Mouse (Mus musculus): ENCODE measurements at regions not wholly inside any gene's neighbourhood (a gene's known extent, or its start where the extent isn't known, plus 50 kb on each side); places are given as distances from the start of the nearest gene placed in this dataset.
"Not testable (repeated sequence)": the region's sequence is repeated elsewhere in the genome, so short reads cannot be mapped to it uniquely, and the experiment has no call there.

DNA sequence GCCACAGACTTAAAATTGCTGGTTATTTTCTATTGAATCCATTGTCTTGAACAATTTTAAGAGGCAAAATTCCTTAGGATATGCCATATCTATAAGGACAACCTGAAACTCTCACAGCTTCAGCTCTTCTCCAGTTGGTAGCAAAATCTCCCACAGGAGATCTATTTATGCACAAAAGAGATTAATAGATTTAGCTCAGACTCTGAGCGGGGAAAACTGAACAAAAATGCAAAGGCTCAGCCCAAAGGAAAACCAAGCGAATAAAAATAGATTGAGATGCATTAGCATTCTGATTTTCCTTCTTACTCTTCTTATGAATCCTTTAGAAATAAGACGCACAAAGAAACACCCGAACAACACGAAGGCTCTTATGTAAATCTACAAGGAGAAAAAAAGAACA is 196.2 kb upstream of the Pcsk5 start:
- DNase-seq (ENCODE audit: low spot score in 2 of 2), result no peak

DNA sequence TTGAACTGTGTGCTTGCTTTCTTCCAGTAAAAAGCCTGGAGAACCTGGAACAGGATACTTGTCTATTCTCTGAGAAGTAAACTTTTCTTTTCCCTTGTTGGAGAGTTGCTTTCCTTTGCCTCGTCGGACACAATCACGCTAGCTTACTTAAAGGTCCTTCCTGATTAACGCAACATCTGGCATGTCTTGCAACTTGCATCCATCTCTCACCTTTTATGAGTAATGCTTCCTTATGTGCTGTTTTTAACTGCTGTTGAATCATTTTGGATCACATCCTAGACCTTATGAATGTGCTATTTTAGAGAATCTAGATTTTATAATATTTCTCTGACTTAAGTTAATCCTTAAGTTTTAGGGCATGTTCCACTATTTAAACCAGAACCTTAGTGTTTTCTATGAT is 188.4 kb upstream of the Pcsk5 start:
- no peak for DNase-seq (ENCODE audit: low spot score in 2 of 2)

DNA sequence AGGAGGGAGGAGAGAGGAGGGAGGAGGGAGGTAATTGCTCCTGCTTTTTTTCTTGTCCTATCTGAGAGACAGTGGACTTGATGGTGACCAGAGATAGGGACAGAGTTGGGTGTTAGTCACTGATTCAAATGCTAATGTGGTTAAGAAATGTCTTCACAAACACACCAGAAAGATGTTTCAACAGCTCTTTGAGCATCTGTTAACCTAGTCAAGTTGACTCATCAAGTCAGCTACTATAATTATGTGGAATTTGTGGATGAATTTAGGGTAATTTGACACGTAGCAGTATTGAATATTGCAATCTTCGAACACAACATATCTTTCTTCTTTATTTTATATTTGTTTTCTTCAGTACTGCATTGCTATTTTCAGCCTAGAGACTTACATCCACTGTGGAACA is 182.9 kb upstream of the Pcsk5 start:
- no peak for DNase-seq (ENCODE audit: low spot score in 2 of 2)

DNA sequence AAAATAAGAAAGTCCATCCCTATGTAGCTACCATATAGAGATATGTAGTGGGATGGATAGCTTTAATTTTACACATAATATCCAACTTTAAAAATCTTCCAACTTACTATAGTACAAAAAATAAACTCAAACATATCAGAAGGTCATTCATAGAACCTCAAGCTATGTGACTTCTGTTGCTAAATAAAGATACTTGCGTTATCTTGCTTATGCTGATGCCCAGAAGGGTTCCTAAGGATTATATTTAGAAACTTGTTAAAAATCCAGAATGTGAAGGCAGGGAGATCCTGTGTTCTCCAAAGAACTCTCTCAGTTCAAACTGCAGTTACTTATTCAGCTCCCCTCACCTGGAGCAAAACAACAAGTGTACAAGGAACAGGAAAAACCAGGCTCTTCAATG is 177.9 kb upstream of the Pcsk5 start:
- no peak for DNase-seq (ENCODE audit: low spot score in 2 of 2)

DNA sequence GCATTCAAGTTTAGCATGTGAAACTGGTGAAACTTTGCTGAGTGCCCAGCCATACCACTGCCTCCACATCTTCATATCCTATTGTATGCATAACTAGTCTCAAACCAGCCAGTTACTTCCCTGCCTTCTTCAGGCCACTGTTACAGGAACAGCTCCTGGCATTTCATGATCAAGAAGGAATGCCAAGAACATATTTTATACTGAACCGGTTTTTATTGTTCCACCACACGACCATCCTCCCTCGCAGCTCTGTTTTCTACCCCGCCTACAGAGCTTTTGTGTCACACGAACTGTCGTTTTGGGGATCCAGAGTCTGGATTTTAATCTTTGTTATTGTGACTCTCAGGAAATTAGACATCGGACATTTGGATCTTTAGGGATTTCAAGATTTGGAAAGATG is 174.6 kb upstream of the Pcsk5 start:
- DNase-seq (ENCODE audit: low spot score in 2 of 2), result peak; percentile 9 to 21

DNA sequence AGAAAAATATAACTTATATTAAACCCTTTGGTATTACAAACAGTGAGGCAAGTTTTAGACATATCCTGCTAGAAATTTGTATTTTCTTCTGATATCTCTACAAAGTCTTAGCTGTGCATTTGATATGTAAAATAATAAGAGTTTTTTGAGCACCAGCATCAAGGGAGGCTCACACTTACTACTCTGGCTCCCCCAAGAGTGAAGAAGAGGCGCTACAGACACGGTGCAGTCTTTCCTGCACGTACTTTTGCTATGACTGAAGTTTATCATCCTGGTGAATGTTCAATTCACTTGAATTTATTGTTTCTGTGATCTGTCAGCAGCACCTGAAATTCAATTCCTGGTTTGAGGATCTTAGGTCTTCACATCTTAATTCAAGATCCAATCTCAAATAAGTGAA is 160.1 kb upstream of the Pcsk5 start:
- no peak for DNase-seq (ENCODE audit: low spot score in 2 of 2)

DNA sequence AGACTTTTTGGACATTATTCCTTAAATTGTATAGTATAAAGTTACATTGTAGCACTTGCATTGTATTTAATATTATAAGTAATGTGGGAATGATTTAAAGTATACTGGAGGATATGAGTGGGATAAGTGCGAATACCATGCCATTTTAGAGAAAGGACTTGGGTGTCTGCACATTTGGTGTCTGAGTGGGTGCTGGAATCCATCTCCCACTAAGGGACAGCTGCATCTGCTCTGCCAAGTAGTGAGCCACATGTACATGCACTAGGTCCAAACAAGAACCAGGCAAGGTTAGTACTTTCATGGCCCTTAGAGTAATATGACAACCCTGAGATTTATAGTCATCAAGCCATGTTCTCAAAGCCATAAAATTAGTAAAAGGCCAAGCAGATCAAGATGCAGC is 146.0 kb upstream of the Pcsk5 start:
- peak; percentile 4 to 8 for DNase-seq (ENCODE audit: low spot score in 2 of 2)

DNA sequence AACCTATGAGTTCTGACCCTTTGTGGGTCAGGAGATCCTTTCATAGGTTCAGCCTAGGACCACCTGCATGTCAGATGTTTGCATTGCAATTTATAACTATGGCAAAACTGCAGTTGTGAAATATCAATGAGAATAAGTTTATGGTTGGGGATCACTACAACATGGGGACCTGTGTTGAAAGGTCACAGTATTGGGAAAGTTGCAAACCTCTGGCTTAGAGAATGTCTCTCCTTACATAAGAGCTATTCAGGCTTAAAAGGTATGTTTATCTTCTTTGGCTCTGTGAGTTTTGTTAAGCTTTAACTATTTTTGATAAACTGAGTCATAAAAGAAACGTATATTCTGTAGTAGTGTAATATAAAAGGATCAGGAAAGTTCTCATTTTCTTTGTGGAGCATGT is 128.1 kb upstream of the Pcsk5 start:
- no peak for DNase-seq (ENCODE audit: low spot score in 2 of 2)

DNA sequence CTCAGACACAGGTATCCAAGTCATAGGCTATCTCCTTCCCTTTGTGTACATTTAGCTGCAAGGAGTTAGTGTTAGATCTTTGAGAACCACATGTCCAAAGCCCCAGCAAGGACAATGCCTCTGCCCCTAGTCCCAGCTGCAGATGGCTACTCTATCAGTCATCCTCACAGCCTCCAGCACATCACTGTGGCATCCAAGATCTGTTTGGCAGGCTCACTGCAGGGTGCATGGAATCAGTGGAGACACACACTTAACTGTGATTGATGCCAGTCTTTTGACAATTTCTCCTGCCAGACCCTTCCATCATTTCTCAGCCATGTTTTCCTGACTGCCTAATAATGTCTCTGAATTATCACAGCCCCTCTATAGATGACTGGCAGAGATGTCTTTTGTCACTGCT is 121.0 kb upstream of the Pcsk5 start:
- no peak for DNase-seq (ENCODE audit: low spot score in 2 of 2)

DNA sequence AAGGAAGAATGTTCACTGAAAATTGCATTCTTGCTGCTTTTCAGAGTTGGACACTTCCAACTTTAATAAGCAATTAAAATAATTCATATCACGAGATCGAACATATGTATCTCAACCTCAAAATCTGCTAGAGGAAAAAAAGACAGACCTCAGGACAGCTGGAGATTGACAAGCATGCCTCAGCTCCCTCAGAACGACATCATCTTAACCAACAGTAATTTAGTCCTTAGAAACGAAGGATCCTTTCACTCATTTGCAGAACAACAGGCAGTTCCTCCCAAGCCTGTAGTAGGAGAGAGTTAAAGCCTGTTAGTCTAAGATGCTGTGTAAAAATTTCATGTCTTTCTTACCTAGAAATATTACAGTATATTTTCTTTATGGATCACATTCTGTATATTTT is 95.2 kb upstream of the Pcsk5 start:
- no peak for DNase-seq (ENCODE audit: low spot score in 2 of 2)

DNA sequence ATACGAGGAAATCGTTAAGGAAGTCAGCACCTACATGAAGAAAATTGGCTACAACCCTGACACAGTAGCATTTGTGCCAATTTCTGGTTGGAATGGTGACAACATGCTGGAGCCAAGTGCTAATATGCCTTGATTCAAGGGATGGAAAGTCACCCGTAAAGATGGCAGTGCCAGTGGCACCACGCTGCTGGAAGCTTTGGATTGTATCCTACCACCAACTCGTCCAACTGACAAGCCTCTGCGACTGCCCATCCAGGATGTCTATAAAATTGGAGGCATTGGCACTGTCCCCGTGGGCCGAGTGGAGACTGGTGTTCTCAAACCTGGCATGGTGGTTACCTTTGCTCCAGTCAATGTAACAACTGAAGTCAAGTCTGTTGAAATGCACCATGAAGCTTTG is 89.7 kb upstream of the Pcsk5 start:
- not testable (repeated sequence) for DNase-seq (ENCODE audit: low spot score in 2 of 2)

DNA sequence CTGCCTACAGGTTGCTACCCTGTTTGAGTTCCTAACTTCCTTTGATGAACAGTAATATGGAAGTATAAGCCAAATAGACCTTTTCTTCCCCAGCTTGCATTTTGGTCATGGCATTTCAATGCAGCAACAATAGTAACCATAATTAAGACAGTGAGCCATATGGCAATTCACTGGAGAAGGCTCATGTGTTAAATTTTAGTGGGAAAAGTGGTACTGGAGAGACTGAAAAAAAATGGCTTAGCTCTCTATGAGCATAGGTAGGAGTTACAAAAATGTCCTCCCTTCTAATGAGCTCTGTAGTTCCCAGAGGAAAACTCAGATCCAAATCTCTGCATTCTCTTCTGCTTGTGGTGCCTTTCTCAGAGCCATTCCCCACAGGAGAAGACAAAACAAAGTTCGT is 70.1 kb upstream of the Pcsk5 start:
- DNase-seq (ENCODE audit: low spot score in 2 of 2), result no peak

DNA sequence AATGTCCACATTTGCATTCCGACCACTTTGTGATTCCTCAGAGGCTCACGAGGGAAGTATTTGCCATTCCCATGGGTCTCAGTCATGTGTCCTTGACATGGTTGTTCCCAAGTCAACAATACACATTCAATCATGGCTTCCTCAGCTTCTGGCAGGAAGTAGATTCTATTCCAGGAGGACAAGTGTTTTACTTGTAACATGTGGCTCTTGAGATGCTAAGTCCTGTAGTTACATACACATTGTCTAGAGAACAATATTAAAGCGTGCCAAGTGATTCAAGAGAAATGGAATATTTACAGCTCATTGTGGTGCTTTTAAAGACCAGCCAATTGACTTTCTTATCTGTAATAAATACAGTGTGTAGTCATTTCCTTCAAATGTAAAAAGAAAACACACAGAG is 66.7 kb upstream of the Pcsk5 start:
- DNase-seq (ENCODE audit: low spot score in 2 of 2), result no peak

DNA sequence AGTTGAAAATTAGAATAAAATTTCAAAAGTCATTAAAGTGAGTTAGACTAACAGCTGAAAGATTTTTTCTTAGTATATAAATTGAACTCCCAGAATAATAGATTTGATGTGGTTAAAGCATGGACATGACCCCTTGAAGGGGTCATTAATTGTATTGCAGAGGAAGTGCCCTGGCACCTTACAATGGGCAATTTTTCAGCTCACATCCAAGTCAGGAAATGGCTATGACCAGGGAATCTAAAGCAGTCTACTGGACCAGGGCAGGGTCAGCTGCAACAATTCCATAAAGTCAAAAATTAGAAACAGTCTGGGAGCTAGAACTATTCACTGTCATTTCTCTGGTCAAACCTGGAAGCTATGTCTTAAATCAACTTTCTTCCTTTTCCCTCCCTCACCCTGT is 55.2 kb upstream of the Pcsk5 start:
- DNase-seq (ENCODE audit: low spot score in 2 of 2), result no peak

Small RNA genes in the stretch of these regions (microRNA-seq; reads per million reads assigned to microRNA genes)
- 0 reads per million in 2 experiments for gene Gm23061

All from layer of hippocampus, adult 8-10 months (tissue).